Mouse (Mus musculus) kidney, adult 2 months (tissue): ENCODE measurements at regions not wholly inside any gene's neighbourhood (a gene's known extent, or its start where the extent isn't known, plus 50 kb on each side); places are given as distances from the start of the nearest gene placed in this dataset.

Experiments used
- DNase-seq: peaks from one replicate; pipeline ENCODE4 v3.0.0; 2021
- H3K27ac ChIP-seq: fragments of 200-500 bp; 2 replicates; pipeline ENCODE4 v1.5.1; 2012; ENCODE audit warnings: low read depth, low read length, control low read depth, inconsistent platforms; ENCODE audit not compliant: insufficient read depth
- H3K27me3 ChIP-seq: fragments of 200-500 bp; replicated peaks from 2 replicates; pipeline ENCODE4 v1.6.1; 2012; ENCODE audit warnings: mild to moderate bottlenecking, moderate library complexity, low read length, inconsistent platforms; ENCODE audit not compliant: control insufficient read depth, insufficient read depth
- H3K36me3 ChIP-seq: fragments of 200-500 bp; 2 replicates; pipeline ENCODE4 v1.6.1; 2012; ENCODE audit warnings: mild to moderate bottlenecking, moderate library complexity, low read length, inconsistent platforms; ENCODE audit not compliant: control insufficient read depth, insufficient read depth
- H3K4me1 ChIP-seq: fragments of 200-500 bp; 2 replicates; pipeline ENCODE4 v1.6.1; 2011; ENCODE audit warnings: low read length; ENCODE audit not compliant: control insufficient read depth, insufficient read depth
- H3K4me3 ChIP-seq: fragments of 200-500 bp; 2 replicates; pipeline ENCODE4 v1.5.1; 2011; ENCODE audit warnings: mild to moderate bottlenecking, low read depth, low read length, control low read depth; ENCODE audit not compliant: insufficient read depth
- CTCF ChIP-seq: fragments of 200-500 bp; conservative IDR thresholded peaks from 2 replicates; pipeline ENCODE4 v1.5.1; 2011; ENCODE audit warnings: low read depth, mild to moderate bottlenecking, control low read depth, low read length, moderate library complexity, mixed read lengths; ENCODE audit not compliant: insufficient read depth, insufficient read length
- POLR2A ChIP-seq: fragments of 200-500 bp; IDR thresholded peaks from one replicate; pipeline ENCODE4 v1.6.1; 2011; ENCODE audit warnings: low read depth, low read length, control low read depth
- WGBS: fragments of 180-500 bp; shearing (Covaris S2); methylation state at CpG from one replicate; pipeline ENCODE4 v1.1.7; 2018; 5-methylcytosine and 5-hydroxymethylcytosine counted together

DNA sequence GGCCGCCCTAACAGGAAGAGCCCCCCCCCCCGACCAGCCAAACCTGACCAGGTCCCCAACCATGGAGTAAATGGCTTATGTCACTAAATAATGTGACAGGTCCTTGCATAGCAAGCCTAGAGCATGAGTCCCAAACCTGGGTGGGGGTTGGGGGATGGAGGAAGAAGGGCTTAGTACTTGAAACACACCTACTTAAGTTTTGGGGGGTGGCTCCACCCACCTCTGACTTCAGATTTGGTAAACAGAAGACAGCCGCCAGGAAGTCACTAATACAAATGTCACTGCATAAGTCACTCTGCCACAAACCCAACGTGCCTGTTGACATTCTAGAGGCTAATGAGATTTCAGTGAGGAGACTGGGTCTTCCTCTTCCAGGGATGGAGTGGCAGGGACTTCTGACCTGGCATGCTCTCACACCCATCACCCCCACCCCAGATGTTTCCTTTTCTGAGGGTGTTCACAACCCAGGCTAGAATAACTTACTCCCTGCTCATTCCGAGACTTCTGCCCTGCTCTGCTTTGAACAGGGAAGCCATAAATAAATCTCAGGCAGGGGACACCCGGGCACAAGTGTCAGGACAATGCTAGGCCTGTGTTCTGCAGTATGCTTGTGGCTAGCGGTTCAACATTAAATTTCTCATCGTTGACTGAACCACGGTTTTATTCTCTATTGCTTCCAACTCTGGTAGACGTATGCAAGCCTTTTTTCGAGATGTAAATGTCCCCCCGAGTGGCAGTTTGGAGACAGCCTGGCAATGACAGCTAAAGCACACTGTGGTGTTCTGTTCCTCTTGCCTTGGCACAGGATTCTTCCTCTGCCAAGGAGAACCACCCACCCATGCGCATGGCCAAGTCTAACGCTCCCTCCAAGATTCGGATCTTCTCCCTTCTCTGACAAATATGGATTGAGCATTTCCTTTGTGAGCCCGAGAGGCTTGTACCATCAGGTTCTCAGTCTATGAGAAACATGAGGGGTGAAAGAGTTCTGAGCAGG, 161.6 kb upstream of the Dyrk2 start:
- TF ChIP-seq POLR2A = no peak
- TF ChIP-seq CTCF = no peak
- peak; percentile 55 for DNase-seq
- H3K27me3 ChIP-seq = no peaks in the 10 kb centered on the region
- H3K27ac ChIP-seq = peak overlapping the region; percentile 31; the same call in 1 of the 2 replicates
- 42% methylated on average over 16 of the region's 16 CpGs for WGBS
- H3K4me1 ChIP-seq = no peaks in the 10 kb centered on the region
- H3K4me3 ChIP-seq = no peak overlapping the region
- H3K36me3 ChIP-seq = no peaks in the 10 kb centered on the region

DNA sequence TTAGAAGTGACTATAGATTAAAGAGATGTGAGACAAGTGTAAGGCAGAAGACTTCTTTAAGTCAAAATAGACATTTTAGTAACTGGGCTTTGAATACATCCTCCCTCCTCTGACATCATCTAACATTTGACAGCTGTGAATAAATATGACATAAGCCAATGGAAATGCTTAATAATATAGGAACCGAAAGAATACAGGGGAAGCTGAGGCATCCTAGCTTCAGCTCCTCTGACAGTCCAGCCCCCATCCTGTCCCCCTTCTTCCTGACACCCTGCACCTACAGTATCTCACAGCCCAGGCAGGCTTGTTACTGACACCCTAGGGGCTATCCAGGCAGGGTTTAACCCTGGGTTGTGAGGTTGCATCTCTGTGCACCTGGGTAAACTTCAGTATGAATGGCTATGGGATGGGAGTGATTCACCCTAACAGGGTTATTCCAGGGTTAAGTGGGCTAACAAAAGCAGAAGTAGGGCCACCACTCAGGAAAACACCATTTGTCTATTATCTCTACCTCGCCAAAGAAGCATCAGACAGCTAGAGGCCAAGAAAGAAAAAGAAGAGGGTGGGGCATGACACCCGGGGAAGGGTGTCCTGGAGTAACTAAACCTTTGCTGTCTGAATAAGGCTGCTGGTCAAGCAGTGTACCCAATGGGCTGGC, 158.6 kb upstream of the Dyrk2 start:
- WGBS = 64% methylated on average over 3 of the region's 3 CpGs
- TF ChIP-seq CTCF = no peak
- TF ChIP-seq POLR2A = no peak
- Histone ChIP-seq H3K27me3 (no peaks in the 10 kb centered on the region), H3K4me3 (no peak overlapping the region), H3K4me1 (no peaks in the 10 kb centered on the region), H3K36me3 (no peaks in the 10 kb centered on the region), H3K27ac (no peak overlapping the region)
- DNase-seq = no peak

DNA sequence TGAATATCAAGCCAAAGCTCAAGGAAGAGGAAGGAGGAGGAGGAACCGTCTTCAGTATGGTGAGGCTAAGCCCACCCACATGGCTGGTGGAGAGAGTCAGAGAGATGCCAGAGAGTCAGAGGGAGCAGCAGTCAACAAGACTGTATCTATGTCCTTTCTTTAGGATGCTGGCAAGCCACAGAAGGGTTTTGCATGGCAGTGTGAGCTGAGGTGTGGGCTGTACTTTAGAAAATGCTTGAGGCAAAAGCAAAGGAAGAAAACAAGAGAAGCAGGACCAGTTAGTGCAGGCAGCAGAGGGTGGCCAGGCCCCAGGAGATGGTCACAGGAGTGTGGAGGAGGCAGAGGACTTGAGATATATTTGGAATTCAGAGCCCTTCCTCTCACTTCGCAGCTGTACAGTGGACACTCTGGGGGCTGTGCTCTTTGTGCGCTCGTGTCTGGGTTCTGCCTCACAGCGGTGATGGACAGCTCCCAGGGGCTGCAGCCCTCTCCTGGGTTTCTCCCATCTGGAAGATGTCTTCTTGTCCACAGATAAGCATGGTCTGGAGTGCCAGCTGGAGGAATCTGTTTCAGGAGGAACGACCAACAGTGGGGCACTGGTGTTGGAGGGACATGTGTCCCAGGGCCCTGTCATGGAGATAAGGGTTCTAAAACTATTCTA, 157.4 kb upstream of the Dyrk2 start:
- Histone ChIP-seq H3K4me1 (no peaks in the 10 kb centered on the region), H3K27ac (no peak overlapping the region), H3K36me3 (no peaks in the 10 kb centered on the region), H3K4me3 (no peak overlapping the region), H3K27me3 (no peaks in the 10 kb centered on the region)
- WGBS = 38% methylated on average over 6 of the region's 6 CpGs
- no peak for TF ChIP-seq POLR2A
- no peak for TF ChIP-seq CTCF
- no peak for DNase-seq

DNA sequence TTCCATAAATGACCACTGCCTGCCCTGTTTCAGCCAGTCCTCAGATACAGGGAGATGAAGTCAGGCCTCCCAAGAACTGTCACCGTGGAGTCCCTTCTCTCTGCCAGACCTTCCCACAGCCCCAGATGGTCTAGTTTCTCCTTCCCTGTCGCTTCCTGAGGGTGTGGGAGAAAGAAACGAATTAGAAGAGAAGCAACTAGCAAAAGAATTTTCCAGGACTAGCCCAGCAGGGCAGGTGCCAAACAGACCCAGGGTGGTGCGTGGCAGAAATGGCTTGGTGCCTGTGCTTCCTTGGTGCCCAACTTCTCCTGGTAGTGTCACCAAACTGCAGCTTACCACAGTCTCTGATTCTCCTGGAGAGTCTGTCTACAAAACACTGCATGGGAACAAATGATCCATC, 156.3 kb upstream of the Dyrk2 start:
- Histone ChIP-seq H3K36me3 (no peaks in the 10 kb centered on the region), H3K27me3 (no peaks in the 10 kb centered on the region), H3K4me3 (no peak overlapping the region), H3K4me1 (no peaks in the 10 kb centered on the region), H3K27ac (no peak overlapping the region)
- DNase-seq = no peak
- TF ChIP-seq CTCF (no peak), POLR2A (no peak)
- WGBS = 69% methylated on average over 4 of the region's 4 CpGs

DNA sequence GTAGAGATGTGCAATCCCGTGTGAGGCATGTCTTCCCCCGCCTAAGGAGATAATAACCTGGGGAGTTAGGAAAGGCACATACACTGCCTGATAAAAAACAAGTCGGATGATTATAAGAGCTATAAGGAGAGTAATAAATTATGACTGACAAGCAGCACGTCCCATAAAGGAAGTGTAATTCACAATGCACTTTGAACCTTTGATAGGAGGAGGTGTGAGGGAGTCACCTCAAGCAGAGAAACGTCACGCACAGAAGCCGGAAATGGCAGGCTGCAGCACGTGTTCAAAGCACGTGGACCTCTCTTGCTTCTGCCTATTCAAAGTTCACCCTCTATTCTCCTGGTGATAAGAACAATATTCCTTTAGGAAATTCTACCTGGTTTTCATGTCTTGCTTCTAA, 154.4 kb upstream of the Dyrk2 start:
- TF ChIP-seq POLR2A (no peak), CTCF (no peak)
- WGBS = 21% methylated on average over 9 of the region's 9 CpGs
- Histone ChIP-seq H3K4me3 (no peak overlapping the region), H3K4me1 (no peaks in the 10 kb centered on the region), H3K27me3 (no peaks in the 10 kb centered on the region), H3K36me3 (no peaks in the 10 kb centered on the region), H3K27ac (no peak overlapping the region)
- no peak for DNase-seq

DNA sequence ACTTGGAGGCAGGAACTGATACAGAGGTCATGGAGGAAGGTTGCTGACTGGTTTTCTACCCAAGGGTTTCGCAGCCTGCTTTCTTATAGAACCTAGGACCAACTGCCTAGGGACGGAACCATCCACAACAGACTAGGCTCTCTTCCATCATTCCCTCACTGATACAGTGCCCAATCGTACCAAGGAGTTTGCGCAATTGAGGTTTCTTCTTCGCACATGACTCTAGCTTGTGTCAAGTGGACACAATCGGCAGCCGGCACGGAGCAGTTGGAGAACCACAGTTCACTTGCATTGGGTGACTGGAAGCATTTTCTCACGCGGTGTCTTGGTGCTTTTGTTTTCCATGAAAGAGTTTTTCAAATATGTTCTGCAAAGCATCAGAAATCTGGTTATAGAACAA, 149.1 kb upstream of the Dyrk2 start:
- Histone ChIP-seq H3K27ac (no peak overlapping the region), H3K27me3 (no peaks in the 10 kb centered on the region), H3K4me3 (no peak overlapping the region), H3K36me3 (no peaks in the 10 kb centered on the region), H3K4me1 (no peaks in the 10 kb centered on the region)
- no peak for DNase-seq
- WGBS = 96% methylated on average over 10 of the region's 10 CpGs
- TF ChIP-seq POLR2A (no peak), CTCF (no peak)

DNA sequence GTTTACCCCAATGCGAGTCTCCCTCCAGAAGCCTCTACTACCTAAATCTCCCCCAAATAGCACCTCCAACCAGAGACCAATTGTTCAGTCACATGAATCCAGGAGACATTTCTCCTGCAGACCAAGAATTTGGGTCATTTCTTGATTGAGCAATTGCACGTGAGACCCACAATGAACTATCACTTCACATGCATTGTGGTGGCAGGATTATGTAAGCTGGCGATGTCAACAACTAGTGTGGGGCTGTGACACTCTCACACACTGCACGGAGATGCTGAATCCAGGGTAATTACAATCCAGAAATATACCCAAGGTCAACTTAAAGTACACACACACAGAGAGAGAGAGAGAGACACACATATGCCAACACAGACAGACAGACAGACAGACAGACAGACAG, 148.5 kb upstream of the Dyrk2 start:
- no peak for DNase-seq
- no peak overlapping the region for H3K27ac ChIP-seq
- WGBS = 91% methylated on average over 4 of the region's 4 CpGs
- no peaks in the 10 kb centered on the region for H3K4me1 ChIP-seq
- H3K4me3 ChIP-seq = no peak overlapping the region
- H3K36me3 ChIP-seq = no peaks in the 10 kb centered on the region
- TF ChIP-seq CTCF (no peak), POLR2A (no peak)
- no peaks in the 10 kb centered on the region for H3K27me3 ChIP-seq
